Mouse (Mus musculus) testis, adult 2 months (tissue): Measurements from ENCODE around the gene Naa80. TPM values are rescaled to one million over a fixed set of nuclear protein-coding genes. Genes with fewer than 3 reads are reported as not detected.
A peak's percentile ranks its signal among the peaks of the same experiment; 100 is the strongest.

Experiments
- H3K27ac ChIP-seq: fragments of 200-500 bp; 2 replicates; pipeline ENCODE4 v1.5.1; 2012; ENCODE audit warnings: low read depth, low read length; ENCODE audit not compliant: control insufficient read depth, insufficient read depth
- H3K27me3 ChIP-seq: fragments of 200-500 bp; 2 replicates; pipeline ENCODE4 v1.6.1; 2012; ENCODE audit warnings: mild to moderate bottlenecking, low read length, moderate library complexity; ENCODE audit not compliant: control insufficient read depth, insufficient read depth
- H3K36me3 ChIP-seq: fragments of 200-500 bp; 2 replicates; pipeline ENCODE4 v1.6.1; 2012; ENCODE audit warnings: mild to moderate bottlenecking, low read length; ENCODE audit not compliant: control insufficient read depth, insufficient read depth
- H3K4me1 ChIP-seq: fragments of 200-500 bp; 2 replicates; pipeline ENCODE4 v1.6.1; 2012; ENCODE audit warnings: low read length; ENCODE audit not compliant: control insufficient read depth, insufficient read depth
- H3K4me3 ChIP-seq: fragments of 200-500 bp; 2 replicates; pipeline ENCODE4 v1.5.1; 2012; ENCODE audit warnings: low read depth, mild to moderate bottlenecking, low read length, moderate library complexity, mixed read lengths; ENCODE audit not compliant: control insufficient read depth
- CTCF ChIP-seq: fragments of 200-500 bp; IDR thresholded peaks from 2 replicates; pipeline ENCODE4 v1.5.1; 2012; ENCODE audit warnings: low read depth, mild to moderate bottlenecking, inconsistent platforms, low read length, moderate library complexity; ENCODE audit not compliant: control insufficient read depth, insufficient read depth, insufficient replicate concordance
- POLR2A ChIP-seq: fragments of 200-500 bp; IDR thresholded peaks from 2 replicates; pipeline ENCODE4 v1.6.1; 2012; ENCODE audit warnings: low read depth, mild to moderate bottlenecking, inconsistent platforms, low read length, moderate library complexity; ENCODE audit not compliant: control insufficient read depth
- polyA plus RNA-seq: library from polyadenylated mRNA; depleted of rRNA; stranded (reverse); fragments of >200 nt; gene quantifications from 2 replicates; pipeline ENCODE4 v1.2.3, GENCODE M21; 2012

Gene Naa80
- polyA plus RNA-seq, 1 experiment, result 136 TPM

DNA sequence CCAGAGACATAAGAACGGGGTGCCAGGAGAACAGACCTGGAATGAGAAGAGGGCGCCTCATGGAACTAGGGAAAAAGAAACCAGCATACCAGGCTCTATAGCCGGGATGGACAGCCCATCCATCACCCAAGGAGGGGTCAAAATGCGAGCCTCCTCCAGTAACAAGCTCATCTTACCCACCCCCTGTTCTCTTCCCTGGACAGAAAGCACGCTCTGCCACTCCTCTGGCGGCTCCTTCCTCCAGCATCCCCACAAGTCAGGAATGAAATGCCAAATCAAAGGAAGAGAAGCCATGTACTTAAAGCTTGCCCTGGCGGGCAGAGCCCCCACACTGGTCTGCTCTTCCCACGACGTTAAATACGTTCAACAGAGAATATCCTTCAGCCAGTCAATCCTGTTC lies 37.7 kb upstream of the Naa80 start:
- no peaks in the 10 kb centered on the region; the same call in none of the 2 replicates for H3K36me3 ChIP-seq
- H3K4me3 ChIP-seq, result peak overlapping the region; percentile 92
- H3K27me3 ChIP-seq, result no peaks in the 10 kb centered on the region
- peaks cover 14% of the 10 kb centered on the region for H3K4me1 ChIP-seq
- TF ChIP-seq CTCF (no peak), POLR2A (no peak)
- peak overlapping the region; percentile 85 for H3K27ac ChIP-seq

DNA sequence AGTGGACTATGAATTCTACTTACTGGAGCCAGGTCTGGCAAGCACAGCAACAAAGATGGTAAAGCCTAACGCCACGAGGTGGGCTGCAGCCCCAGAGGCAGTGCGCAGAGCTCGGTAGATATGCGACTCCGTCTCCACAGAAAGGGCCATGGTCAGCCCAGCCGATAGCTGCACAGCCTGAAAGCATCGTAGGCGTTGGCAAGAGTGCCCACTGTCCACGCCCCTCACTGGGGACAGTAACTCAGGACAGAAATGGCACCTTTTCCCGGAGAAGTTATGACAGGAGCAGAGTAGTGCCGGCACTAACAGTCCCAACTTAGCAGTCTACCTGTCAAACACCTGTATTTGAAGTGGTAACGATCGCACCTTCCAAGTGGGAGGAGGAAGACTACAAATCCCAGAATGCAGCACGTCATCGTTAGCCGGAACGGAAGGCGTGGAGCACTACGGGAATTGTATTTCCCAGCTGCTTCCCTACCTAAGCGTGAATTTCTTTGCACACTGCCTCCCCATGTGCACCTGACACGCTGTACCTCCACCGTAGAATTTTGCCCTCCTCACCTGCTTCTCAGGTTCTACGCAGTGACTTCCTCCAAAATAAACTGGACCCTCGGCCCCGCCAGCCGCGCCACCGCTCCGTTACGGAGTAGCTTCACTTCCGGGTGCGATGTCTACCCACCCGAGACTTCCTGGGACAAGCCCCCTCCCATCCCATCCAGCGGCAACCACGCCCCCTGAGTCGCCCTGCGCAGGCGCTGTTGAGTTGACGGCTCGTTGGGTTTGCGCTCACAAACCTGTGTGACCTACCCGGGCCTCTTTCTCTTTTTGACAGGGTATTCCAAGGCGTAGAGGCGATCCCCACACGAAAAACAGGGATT lies 37.0 kb upstream of the Naa80 start, which contains the start of the genes Cyb561d2 and Nprl2:
Gene Cyb561d2 (minus strand): TSS at position 720 of the 878 bp plus-strand sequence.
Gene Nprl2 (plus strand): TSS at position 753 of the 878 bp plus-strand sequence.
- Histone ChIP-seq H3K4me1 (peaks cover 17% of the 10 kb centered on the region), H3K36me3 (no peaks in the 10 kb centered on the region; the same call in none of the 2 replicates), H3K27me3 (no peaks in the 10 kb centered on the region), H3K27ac (peak within 1 kb of the TSS; percentile 85), H3K4me3 (peak within 1 kb of the TSS; percentile 92)
- no peak for TF ChIP-seq CTCF
- TF ChIP-seq POLR2A, result peak; percentile 61

DNA sequence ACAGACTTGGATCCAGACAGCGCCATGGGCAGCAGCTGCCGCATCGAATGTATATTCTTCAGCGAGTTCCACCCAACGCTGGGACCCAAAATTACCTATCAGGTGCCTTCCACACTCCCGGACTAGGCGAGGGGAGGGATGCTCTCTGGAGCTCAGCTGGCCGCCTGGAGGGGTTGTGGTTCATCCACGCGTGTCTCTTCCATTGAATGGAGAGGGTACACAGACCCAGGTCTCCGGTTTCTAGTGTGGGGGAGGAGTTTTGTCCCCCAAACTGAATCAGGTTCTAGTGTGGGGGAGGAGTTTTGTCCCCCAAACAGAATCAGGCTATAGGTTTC lies 36.4 kb upstream of the Naa80 start:
- TF ChIP-seq CTCF, result no peak
- TF ChIP-seq POLR2A, result no peak
- no peaks in the 10 kb centered on the region; the same call in none of the 2 replicates for H3K36me3 ChIP-seq
- peaks cover 19% of the 10 kb centered on the region for H3K4me1 ChIP-seq
- peak overlapping the region; percentile 92 for H3K4me3 ChIP-seq
- peak overlapping the region; percentile 64 for H3K27ac ChIP-seq
- H3K27me3 ChIP-seq, result no peaks in the 10 kb centered on the region

DNA sequence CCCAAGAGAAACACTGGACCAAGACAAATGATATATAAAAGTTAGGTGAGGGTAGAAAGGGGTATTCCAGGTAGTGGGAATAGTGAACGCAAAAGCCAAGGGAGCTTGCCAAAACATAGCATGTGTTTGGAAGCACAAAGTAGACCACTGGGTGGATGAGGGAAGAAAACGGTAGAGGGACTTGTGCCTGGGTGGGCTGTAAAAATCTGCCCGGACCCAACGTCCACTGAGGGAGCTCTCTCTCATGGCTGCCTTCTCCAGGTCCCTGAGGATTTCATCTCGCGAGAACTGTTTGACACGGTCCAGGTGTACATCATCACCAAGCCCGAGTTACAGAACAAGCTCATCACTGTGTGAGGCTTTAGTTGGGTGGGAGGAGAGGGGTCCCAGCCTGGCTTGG lies 36.0 kb upstream of the Naa80 start:
- Histone ChIP-seq H3K36me3 (no peaks in the 10 kb centered on the region; the same call in none of the 2 replicates), H3K27ac (no peak overlapping the region), H3K4me3 (peak overlapping the region; percentile 92), H3K27me3 (no peaks in the 10 kb centered on the region), H3K4me1 (peaks cover 21% of the 10 kb centered on the region)
- TF ChIP-seq CTCF (no peak), POLR2A (no peak)

DNA sequence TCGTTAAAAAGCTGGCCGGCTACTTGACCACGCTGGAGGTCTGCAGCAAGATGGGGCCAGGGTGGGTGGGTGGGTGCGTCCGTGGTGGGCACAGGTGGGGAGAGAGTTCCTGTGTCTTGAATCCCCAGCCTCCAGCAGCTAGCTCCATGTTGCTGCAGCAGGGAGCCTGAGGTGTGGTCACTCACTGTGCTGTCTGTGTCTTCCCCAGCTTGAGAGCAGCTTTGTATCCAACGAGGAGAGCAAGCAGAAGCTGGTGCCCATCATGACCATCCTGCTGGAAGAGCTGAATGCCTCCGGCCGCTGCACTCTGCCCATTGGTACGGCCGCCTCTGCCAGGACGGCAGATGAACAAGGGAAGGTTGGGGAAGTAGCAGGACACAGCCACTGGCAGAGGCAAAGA lies 35.4 kb upstream of the Naa80 start:
- Histone ChIP-seq H3K36me3 (no peaks in the 10 kb centered on the region; the same call in 1 of the 2 replicates), H3K27ac (no peak overlapping the region), H3K4me3 (peak overlapping the region; percentile 43), H3K4me1 (peaks cover 22% of the 10 kb centered on the region), H3K27me3 (no peaks in the 10 kb centered on the region)
- TF ChIP-seq CTCF (no peak), POLR2A (no peak)

DNA sequence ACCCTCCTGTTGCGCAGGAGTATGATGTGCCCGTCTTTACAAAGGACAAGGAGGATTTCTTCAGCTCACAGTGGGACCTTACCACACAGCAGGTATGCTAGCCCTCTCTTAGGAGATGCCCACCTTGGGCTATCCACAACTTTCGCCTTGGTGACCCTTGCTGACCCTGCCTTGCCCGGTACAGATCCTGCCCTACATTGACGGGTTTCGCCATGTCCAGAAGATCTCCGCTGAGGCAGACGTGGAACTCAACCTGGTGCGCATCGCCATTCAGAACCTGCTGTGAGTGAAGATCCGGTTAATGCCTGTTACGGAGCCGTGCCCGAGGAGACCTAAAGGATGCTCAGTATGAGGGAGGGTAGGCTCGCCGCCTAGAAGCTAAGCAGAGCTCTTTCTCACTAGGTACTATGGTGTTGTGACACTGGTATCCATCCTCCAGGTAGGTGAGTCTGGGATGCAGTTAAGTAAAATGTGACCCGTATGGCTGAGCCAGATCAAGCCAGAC lies 34.4 kb upstream of the Naa80 start:
- peaks cover 2% of the 10 kb centered on the region for H3K36me3 ChIP-seq
- no peak overlapping the region for H3K27ac ChIP-seq
- peaks cover 22% of the 10 kb centered on the region for H3K4me1 ChIP-seq
- TF ChIP-seq POLR2A, result no peak
- TF ChIP-seq CTCF, result no peak
- H3K27me3 ChIP-seq, result no peaks in the 10 kb centered on the region
- H3K4me3 ChIP-seq, result no peak overlapping the region

DNA sequence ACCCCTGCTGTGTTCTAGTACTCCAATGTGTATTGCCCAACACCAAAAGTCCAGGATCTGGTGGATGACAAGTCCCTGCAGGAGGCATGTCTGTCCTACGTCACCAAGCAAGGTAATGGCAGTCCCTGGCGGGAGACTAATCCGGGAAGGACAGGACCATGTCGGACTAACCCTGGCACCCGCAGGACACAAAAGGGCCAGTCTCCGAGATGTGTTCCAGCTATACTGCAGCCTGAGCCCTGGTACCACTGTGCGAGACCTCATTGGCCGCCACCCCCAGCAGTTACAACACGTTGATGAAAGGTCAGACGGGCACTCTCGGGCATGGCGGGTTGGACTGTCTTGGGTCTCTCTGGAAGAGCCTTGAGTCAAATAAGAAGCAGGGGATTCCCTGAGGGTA lies 34.0 kb upstream of the Naa80 start:
- H3K27ac ChIP-seq, result no peak overlapping the region
- H3K36me3 ChIP-seq, result peaks cover 2% of the 10 kb centered on the region
- no peaks in the 10 kb centered on the region for H3K27me3 ChIP-seq
- peak overlapping the region; percentile 21; the same call in 1 of the 2 replicates for H3K4me3 ChIP-seq
- TF ChIP-seq CTCF (no peak), POLR2A (no peak)
- peaks cover 22% of the 10 kb centered on the region for H3K4me1 ChIP-seq
